Mouse (Mus musculus): ENCODE measurements at regions not wholly inside any gene's neighbourhood (a gene's known extent, or its start where the extent isn't known, plus 50 kb on each side); places are given as distances from the start of the nearest gene placed in this dataset.

- Histone ChIP-seq H3K9ac (replicated peaks; ENCODE audit: low read length, poor library complexity, severe bottlenecking) (no peak overlapping the region), H3K9me3 (ENCODE audit: low read length) (no peaks in the 10 kb centered on the region), H3K36me3 (ENCODE audit: insufficient read depth, low read length) (no peaks in the 10 kb centered on the region), H3K27me3 (ENCODE audit: insufficient read depth, low read length) (no peaks in the 10 kb centered on the region), H3K4me1 (ENCODE audit: insufficient read depth, low read length) (no peaks in the 10 kb centered on the region), H3K27ac (ENCODE audit: low read depth, low read length) (no peak overlapping the region), H3K4me2 (ENCODE audit: low read depth, low read length, poor library complexity, severe bottlenecking) (no peak overlapping the region), H3K4me3 (ENCODE audit: low read depth, low read length) (no peak overlapping the region)
- DNase-seq (ENCODE audit: low spot score) (no peak), ATAC-seq (ENCODE audit: low FRiP score) (no peak)
- TF ChIP-seq CTCF (IDR thresholded peaks at IDR 0.05): no peak
- 45% methylated on average over 3 of the region's 3 CpGs for WGBS
Observed at GRCm38 (mm10) chr3:137482546-137482945, 138.9 kb upstream of the Ddit4l start.

GRCm38 (mm10) chr3:137482971-137483370 lies 138.4 kb upstream of the Ddit4l start:
- H3K9me3 ChIP-seq (ENCODE audit: low read length): no peaks in the 10 kb centered on the region
- DNase-seq (ENCODE audit: low spot score): peak; percentile 32
- WGBS: 21% methylated on average over 4 of the region's 4 CpGs
- no peak for TF ChIP-seq CTCF (IDR thresholded peaks at IDR 0.05)
- H3K4me2 ChIP-seq (ENCODE audit: low read depth, low read length, poor library complexity, severe bottlenecking): no peak overlapping the region
- no peak for ATAC-seq (ENCODE audit: low FRiP score)
- H3K36me3 ChIP-seq (ENCODE audit: insufficient read depth, low read length): no peaks in the 10 kb centered on the region
- H3K4me1 ChIP-seq (ENCODE audit: insufficient read depth, low read length): no peaks in the 10 kb centered on the region
- no peak overlapping the region for H3K9ac ChIP-seq (replicated peaks; ENCODE audit: low read length, poor library complexity, severe bottlenecking)
- H3K27me3 ChIP-seq (ENCODE audit: insufficient read depth, low read length): no peaks in the 10 kb centered on the region
- H3K4me3 ChIP-seq (ENCODE audit: low read depth, low read length): no peak overlapping the region
- no peak overlapping the region for H3K27ac ChIP-seq (ENCODE audit: low read depth, low read length)

GRCm38 (mm10) chr3:137489592-137489991 lies 131.8 kb upstream of the Ddit4l start:
- ATAC-seq (ENCODE audit: low FRiP score): no peak
- Histone ChIP-seq H3K4me2 (ENCODE audit: low read depth, low read length, poor library complexity, severe bottlenecking) (no peak overlapping the region), H3K36me3 (ENCODE audit: insufficient read depth, low read length) (no peaks in the 10 kb centered on the region), H3K27me3 (ENCODE audit: insufficient read depth, low read length) (no peaks in the 10 kb centered on the region), H3K4me3 (ENCODE audit: low read depth, low read length) (no peak overlapping the region), H3K4me1 (ENCODE audit: insufficient read depth, low read length) (no peaks in the 10 kb centered on the region), H3K9ac (replicated peaks; ENCODE audit: low read length, poor library complexity, severe bottlenecking) (no peak overlapping the region), H3K9me3 (ENCODE audit: low read length) (no peaks in the 10 kb centered on the region), H3K27ac (ENCODE audit: low read depth, low read length) (no peak overlapping the region)
- DNase-seq (ENCODE audit: low spot score): no peak
- TF ChIP-seq CTCF (IDR thresholded peaks at IDR 0.05): no peak

GRCm38 (mm10) chr3:137491508-137492019 lies 129.8 kb upstream of the Ddit4l start:
- no peaks in the 10 kb centered on the region for H3K9me3 ChIP-seq (ENCODE audit: low read length)
- ATAC-seq (ENCODE audit: low FRiP score) (no peak), DNase-seq (ENCODE audit: low spot score) (no peak)
- H3K4me3 ChIP-seq (ENCODE audit: low read depth, low read length): no peak overlapping the region
- TF ChIP-seq CTCF (IDR thresholded peaks at IDR 0.05): no peak
- H3K27me3 ChIP-seq (ENCODE audit: insufficient read depth, low read length): no peaks in the 10 kb centered on the region
- 100% methylated on average over 1 of the region's 1 CpGs for whole genome bisulfite sequencing
- no peak overlapping the region for H3K9ac ChIP-seq (replicated peaks; ENCODE audit: low read length, poor library complexity, severe bottlenecking)
- no peaks in the 10 kb centered on the region for H3K4me1 ChIP-seq (ENCODE audit: insufficient read depth, low read length)
- no peak overlapping the region for H3K4me2 ChIP-seq (ENCODE audit: low read depth, low read length, poor library complexity, severe bottlenecking)
- H3K36me3 ChIP-seq (ENCODE audit: insufficient read depth, low read length): no peaks in the 10 kb centered on the region
- no peak overlapping the region for H3K27ac ChIP-seq (ENCODE audit: low read depth, low read length)

DNA sequence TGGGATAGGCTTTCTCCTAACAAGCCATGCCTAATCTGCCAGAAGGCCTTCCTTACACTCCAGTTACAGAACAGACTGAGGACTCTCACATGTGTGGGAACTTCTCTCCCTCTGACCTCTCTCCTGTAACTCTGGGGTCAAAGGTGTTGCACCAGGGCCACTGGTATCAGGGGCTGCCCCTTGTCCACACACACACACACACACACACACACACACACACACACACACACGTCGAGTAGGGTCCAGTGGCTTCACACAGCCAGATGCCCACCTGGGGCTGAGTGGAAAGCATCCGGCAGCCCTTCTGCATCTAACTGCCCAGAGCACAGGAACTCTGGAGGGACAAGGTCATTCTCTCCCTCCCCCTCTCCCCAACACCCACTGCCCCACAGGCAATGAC lies 123.1 kb upstream of the Ddit4l start:
- no peak for ATAC-seq (ENCODE audit: low FRiP score)
- no peak overlapping the region for H3K4me2 ChIP-seq (ENCODE audit: low read depth, low read length, poor library complexity, severe bottlenecking)
- no peak for TF ChIP-seq CTCF (IDR thresholded peaks at IDR 0.05)
- no peaks in the 10 kb centered on the region for H3K36me3 ChIP-seq (ENCODE audit: insufficient read depth, low read length)
- no peaks in the 10 kb centered on the region for H3K4me1 ChIP-seq (ENCODE audit: insufficient read depth, low read length)
- no peak for DNase-seq (ENCODE audit: low spot score)
- no peaks in the 10 kb centered on the region for H3K27me3 ChIP-seq (ENCODE audit: insufficient read depth, low read length)
- no peak overlapping the region for H3K27ac ChIP-seq (ENCODE audit: low read depth, low read length)
- no peak overlapping the region for H3K9ac ChIP-seq (replicated peaks; ENCODE audit: low read length, poor library complexity, severe bottlenecking)
- WGBS: 31% methylated on average over 3 of the region's 3 CpGs
- no peaks in the 10 kb centered on the region for H3K9me3 ChIP-seq (ENCODE audit: low read length)
- H3K4me3 ChIP-seq (ENCODE audit: low read depth, low read length): no peak overlapping the region

- TF ChIP-seq CTCF (IDR thresholded peaks at IDR 0.05): no peak
Observed at GRCm38 (mm10) chr3:137511283-137511682, 110.1 kb upstream of the Ddit4l start.

More at GRCm38 (mm10) chr3:137511283-137511682, 110.1 kb upstream of the Ddit4l start:
- H3K9ac ChIP-seq (replicated peaks; ENCODE audit: low read length, poor library complexity, severe bottlenecking): no peak overlapping the region
- ATAC-seq (ENCODE audit: low FRiP score): no peak
- no peaks in the 10 kb centered on the region for H3K9me3 ChIP-seq (ENCODE audit: low read length)
- no peaks in the 10 kb centered on the region for H3K27me3 ChIP-seq (ENCODE audit: insufficient read depth, low read length)
- H3K36me3 ChIP-seq (ENCODE audit: insufficient read depth, low read length): no peaks in the 10 kb centered on the region
- no peak overlapping the region for H3K4me2 ChIP-seq (ENCODE audit: low read depth, low read length, poor library complexity, severe bottlenecking)
- no peak overlapping the region for H3K4me3 ChIP-seq (ENCODE audit: low read depth, low read length)
- DNase-seq (ENCODE audit: low spot score): no peak
- 95% methylated on average over 1 of the region's 1 CpGs for WGBS
- no peaks in the 10 kb centered on the region for H3K4me1 ChIP-seq (ENCODE audit: insufficient read depth, low read length)
- no peak overlapping the region for H3K27ac ChIP-seq (ENCODE audit: low read depth, low read length)

All from midbrain, postnatal 0 days (tissue).